Mouse (Mus musculus) cerebellum, adult 2 months (tissue): ENCODE data around the gene 4930402H24Rik.

Experiments used
- CTCF ChIP-seq: fragments of 200-500 bp; IDR thresholded peaks from 2 replicates; pipeline ENCODE4 v1.5.1; 2011; ENCODE audit warnings: low read depth, mild to moderate bottlenecking, control low read depth, low read length, moderate library complexity, borderline replicate concordance; ENCODE audit not compliant: insufficient read depth
- POLR2A ChIP-seq: fragments of 200-500 bp; IDR thresholded peaks from 2 replicates; pipeline ENCODE4 v1.6.1; 2011; ENCODE audit warnings: low read length, control low read depth, borderline replicate concordance; ENCODE audit not compliant: insufficient read depth

GRCm38 (mm10) chr2:130906584-130907315 is 544 bp upstream of the 4930402H24Rik start:
- no peak for TF ChIP-seq CTCF
- TF ChIP-seq POLR2A, result no peak
